Mouse (Mus musculus) midbrain, postnatal 0 days (tissue): ENCODE measurements at regions not wholly inside any gene's neighbourhood (a gene's known extent, or its start where the extent isn't known, plus 50 kb on each side); places are given as distances from the start of the nearest gene placed in this dataset.

Experiments used
- ATAC-seq: fragments of 200-750 bp; cut with Nextera tagmentation; 2 replicates; pipeline ENCODE4 v1.8.0; 2017; ENCODE audit warnings: moderate number of reproducible peaks, mild to moderate bottlenecking, moderate TSS enrichment, moderate library complexity; ENCODE audit not compliant: low FRiP score
- DNase-seq: peaks from one replicate; pipeline ENCODE4 v3.0.0-alpha.2; 2015; ENCODE audit warnings: low spot score
- H3K27ac ChIP-seq: fragments of 300-500 bp; sonication (generic); 2 replicates; pipeline ENCODE4 v1.5.1; 2014; ENCODE audit warnings: low read depth, mild to moderate bottlenecking, low read length, mixed read lengths
- H3K27me3 ChIP-seq: fragments of 300-500 bp; sonication (generic); 2 replicates; pipeline ENCODE4 v1.6.1; 2014; ENCODE audit warnings: low read length, control low read depth, mixed read lengths; ENCODE audit not compliant: insufficient read depth
- H3K36me3 ChIP-seq: fragments of 300-500 bp; sonication (generic); 2 replicates; pipeline ENCODE4 v1.6.1; 2014; ENCODE audit warnings: low read length, control low read depth, mixed read lengths; ENCODE audit not compliant: insufficient read depth
- H3K4me1 ChIP-seq: fragments of 300-500 bp; sonication (generic); 2 replicates; pipeline ENCODE4 v1.6.1; 2014; ENCODE audit warnings: mild to moderate bottlenecking, control low read depth, antibody characterized with exemption, low read length, mixed read lengths; ENCODE audit not compliant: insufficient read depth
- H3K4me2 ChIP-seq: fragments of 300-500 bp; sonication (generic); 2 replicates; pipeline ENCODE4 v1.6.1; 2014; ENCODE audit warnings: low read depth, mild to moderate bottlenecking, low read length, mixed read lengths; ENCODE audit not compliant: poor library complexity, severe bottlenecking
- H3K4me3 ChIP-seq: fragments of 300-500 bp; sonication (generic); 2 replicates; pipeline ENCODE4 v1.5.1; 2014; ENCODE audit warnings: low read depth, mild to moderate bottlenecking, low read length, moderate library complexity
- H3K9ac ChIP-seq: fragments of 300-500 bp; sonication (generic); replicated peaks from 2 replicates; pipeline ENCODE4 v1.6.1; 2014; ENCODE audit warnings: mild to moderate bottlenecking, low read length, moderate library complexity, mixed read lengths; ENCODE audit not compliant: poor library complexity, severe bottlenecking
- H3K9me3 ChIP-seq: fragments of 300-500 bp; sonication (generic); 2 replicates; pipeline ENCODE4 v1.6.1; 2016; ENCODE audit warnings: low read length, control low read depth
- CTCF ChIP-seq: IDR thresholded peaks from 2 replicates; pipeline ENCODE4 v1.5.1; 2016; ENCODE audit warnings: antibody characterized with exemption, mild to moderate bottlenecking
- WGBS: fragments of 180-500 bp; shearing (Covaris S2); extraction: QIAGEN DNeasy Blood & Tissue Kit; methylation state at CpG from one replicate; pipeline ENCODE4 v1.1.7; 2014; 5-methylcytosine and 5-hydroxymethylcytosine counted together

DNA sequence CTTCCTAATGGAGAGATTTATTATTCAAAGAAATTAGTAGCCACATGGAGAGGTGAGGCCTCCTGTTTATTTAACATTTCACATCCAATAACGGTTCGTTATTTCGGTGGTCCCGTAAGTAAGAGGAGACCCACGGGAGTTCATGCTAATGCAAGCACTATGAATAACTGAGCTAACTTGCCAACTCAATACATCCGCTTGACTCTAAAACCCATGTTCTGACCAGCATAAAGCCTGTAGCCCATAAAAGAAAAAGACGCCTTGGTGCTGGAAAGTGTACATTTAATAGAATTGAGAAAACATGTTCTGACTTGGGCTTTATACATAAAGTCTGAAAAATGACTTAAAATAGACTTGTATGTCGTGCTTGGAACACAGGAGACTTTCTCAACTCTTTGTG is 198.1 kb upstream of the Dkk2 start:
- no peak for ATAC-seq
- no peak overlapping the region for H3K9ac ChIP-seq
- DNase-seq = no peak
- no peaks in the 10 kb centered on the region for H3K9me3 ChIP-seq
- no peaks in the 10 kb centered on the region for H3K36me3 ChIP-seq
- no peaks in the 10 kb centered on the region for H3K4me1 ChIP-seq
- no peak overlapping the region for H3K27ac ChIP-seq
- TF ChIP-seq CTCF = no peak
- H3K4me3 ChIP-seq = no peak overlapping the region
- H3K27me3 ChIP-seq = no peaks in the 10 kb centered on the region
- no peak overlapping the region for H3K4me2 ChIP-seq
- 86% methylated on average over 8 of the region's 8 CpGs for WGBS

DNA sequence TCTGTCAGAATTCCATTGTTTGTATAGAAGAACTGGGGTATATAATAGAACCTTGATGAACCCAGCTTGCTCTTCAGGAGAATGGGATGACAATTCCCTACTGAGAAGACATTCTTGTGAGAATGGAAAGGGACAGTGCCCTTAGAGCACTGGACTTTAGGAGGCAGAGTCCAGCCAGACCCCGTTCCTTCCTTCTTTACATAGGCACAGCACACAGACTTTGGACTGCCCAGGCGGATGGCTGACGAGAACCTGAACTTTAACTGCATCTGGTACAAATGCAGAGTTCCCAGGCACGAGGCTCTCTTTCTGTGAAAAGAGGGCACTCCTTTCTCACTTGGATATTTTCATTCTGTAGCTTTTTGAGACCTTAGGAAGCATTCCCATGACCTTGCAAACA is 197.4 kb upstream of the Dkk2 start:
- Histone ChIP-seq H3K36me3 (no peaks in the 10 kb centered on the region), H3K9me3 (no peaks in the 10 kb centered on the region), H3K9ac (no peak overlapping the region), H3K27ac (no peak overlapping the region), H3K27me3 (no peaks in the 10 kb centered on the region), H3K4me3 (no peak overlapping the region), H3K4me1 (no peaks in the 10 kb centered on the region), H3K4me2 (no peak overlapping the region)
- no peak for DNase-seq
- no peak for ATAC-seq
- TF ChIP-seq CTCF = no peak
- 87% methylated on average over 4 of the region's 4 CpGs for whole genome bisulfite sequencing

DNA sequence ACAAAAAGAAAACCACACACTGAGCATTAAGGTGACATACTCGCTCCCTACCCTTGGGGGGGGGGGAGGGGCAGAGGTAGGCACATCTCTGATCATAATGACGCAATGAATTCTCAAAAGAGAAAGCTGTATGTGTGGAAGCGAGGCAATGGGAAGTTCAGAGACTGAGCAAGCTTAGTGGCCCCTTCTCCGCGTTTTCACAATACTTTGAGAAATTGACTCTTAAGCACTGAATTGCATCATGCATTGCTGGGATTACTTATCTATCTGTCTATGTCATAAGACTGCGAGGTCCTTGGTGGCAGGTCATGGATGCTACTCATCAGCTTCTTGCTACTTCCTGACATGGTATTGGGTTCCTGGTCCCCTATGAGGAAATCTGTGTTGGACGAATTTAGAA is 193.2 kb upstream of the Dkk2 start:
- Histone ChIP-seq H3K4me1 (no peaks in the 10 kb centered on the region), H3K4me2 (no peak overlapping the region), H3K4me3 (no peak overlapping the region), H3K9ac (no peak overlapping the region), H3K36me3 (no peaks in the 10 kb centered on the region), H3K27ac (no peak overlapping the region), H3K27me3 (no peaks in the 10 kb centered on the region), H3K9me3 (no peaks in the 10 kb centered on the region)
- no peak for TF ChIP-seq CTCF
- no peak for DNase-seq
- WGBS = 88% methylated on average over 7 of the region's 7 CpGs
- ATAC-seq = no peak

GRCm38 (mm10) chr3:131893061-131893804 is 191.9 kb upstream of the Dkk2 start:
- Histone ChIP-seq H3K9ac (no peak overlapping the region), H3K4me3 (peak overlapping the region; percentile 17; the same call in 1 of the 2 replicates), H3K27ac (0 out of 2 replicates have a peak overlapping the region, but pooled peaks have one; percentile 18), H3K4me2 (peak overlapping the region; percentile 36), H3K4me1 (no peaks in the 10 kb centered on the region), H3K9me3 (no peaks in the 10 kb centered on the region), H3K36me3 (no peaks in the 10 kb centered on the region), H3K27me3 (no peaks in the 10 kb centered on the region)
- ATAC-seq (peak; percentile 63; the same call in 1 of the 2 replicates), DNase-seq (peak; percentile 17)
- TF ChIP-seq CTCF = no peak
- 29% methylated on average over 16 of the region's 16 CpGs for WGBS

DNA sequence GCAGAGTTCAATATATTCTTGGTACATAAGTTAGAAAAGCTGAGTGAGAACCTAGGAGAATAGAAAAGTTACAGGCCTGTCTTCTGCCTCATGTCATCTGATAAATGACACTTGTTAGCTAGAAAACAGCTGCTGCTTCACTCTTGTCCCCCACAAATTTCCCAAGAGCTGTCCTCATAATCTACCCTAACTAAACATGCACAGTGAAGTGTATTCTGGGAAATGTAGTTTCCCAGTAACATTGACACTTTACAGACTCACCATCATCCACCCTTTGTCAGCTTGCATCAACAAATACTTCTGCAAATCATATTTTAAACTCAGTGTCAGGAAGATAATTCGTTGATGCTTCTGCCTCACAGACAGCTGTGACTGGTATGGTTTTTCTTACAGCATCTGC is 190.0 kb upstream of the Dkk2 start:
- WGBS = 68% methylated on average over 1 of the region's 1 CpGs
- DNase-seq (no peak), ATAC-seq (no peak)
- H3K27ac ChIP-seq = no peak overlapping the region
- no peak overlapping the region for H3K4me3 ChIP-seq
- no peak overlapping the region for H3K4me2 ChIP-seq
- H3K27me3 ChIP-seq = no peaks in the 10 kb centered on the region
- TF ChIP-seq CTCF = no peak
- no peak overlapping the region for H3K9ac ChIP-seq
- H3K9me3 ChIP-seq = no peaks in the 10 kb centered on the region
- H3K36me3 ChIP-seq = no peaks in the 10 kb centered on the region
- no peaks in the 10 kb centered on the region for H3K4me1 ChIP-seq

GRCm38 (mm10) chr3:131913534-131913933 is 171.6 kb upstream of the Dkk2 start:
- Histone ChIP-seq H3K9ac (no peak overlapping the region), H3K36me3 (no peaks in the 10 kb centered on the region), H3K4me1 (no peaks in the 10 kb centered on the region), H3K27ac (no peak overlapping the region), H3K9me3 (no peaks in the 10 kb centered on the region), H3K27me3 (no peaks in the 10 kb centered on the region), H3K4me3 (no peak overlapping the region), H3K4me2 (no peak overlapping the region)
- 89% methylated on average over 6 of the region's 6 CpGs for WGBS
- no peak for TF ChIP-seq CTCF
- no peak for DNase-seq
- no peak for ATAC-seq
